Mouse (Mus musculus): ENCODE results near the gene Eif1. TPM values are rescaled to one million over a fixed set of nuclear protein-coding genes. Genes with fewer than 3 reads are reported as not detected.
"Not testable (repeated sequence)": the region's sequence is repeated elsewhere in the genome, so short reads cannot be mapped to it uniquely, and the experiment has no call there.

Gene Eif1
- polyA plus RNA-seq, 1 experiment from 2014 or later = 1,243 TPM

- Histone ChIP-seq H3K4me1 (replicated peaks; ENCODE audit: control insufficient read depth, insufficient read depth, low read length) (peaks cover 6% of the 10 kb centered on the region; the same call in 1 of the 2 replicates), H3K27me3 (replicated peaks; ENCODE audit: control insufficient read depth, insufficient read depth, low read length) (no peaks in the 10 kb centered on the region), H3K9me3 (ENCODE audit: control insufficient read depth, low read length) (no peaks in the 10 kb centered on the region), H3K36me3 (ENCODE audit: control insufficient read depth, insufficient read depth) (no peaks in the 10 kb centered on the region), H3K4me2 (ENCODE audit: low read length) (no peak overlapping the region), H3K9ac (replicated peaks; ENCODE audit: low read depth, low read length) (no peak overlapping the region), H3K27ac (ENCODE audit: low read length) (no peak overlapping the region), H3K4me3 (replicated peaks; ENCODE audit: low read length) (no peak overlapping the region)
- no peak for ATAC-seq
- 91% methylated on average over 5 of the region's 5 CpGs for WGBS
Measured at GRCm38 (mm10) chr11:100307900-100308299, 11.8 kb upstream of the Eif1 start.

GRCm38 (mm10) chr11:100308672-100309071 is 11.0 kb upstream of the Eif1 start:
- H3K9ac ChIP-seq (replicated peaks; ENCODE audit: low read depth, low read length); H3K9me3 ChIP-seq (ENCODE audit: control insufficient read depth, low read length); H3K4me1 ChIP-seq (replicated peaks; ENCODE audit: control insufficient read depth, insufficient read depth, low read length); H3K27me3 ChIP-seq (replicated peaks; ENCODE audit: control insufficient read depth, insufficient read depth, low read length); ATAC-seq; H3K36me3 ChIP-seq (ENCODE audit: control insufficient read depth, insufficient read depth); H3K4me2 ChIP-seq (ENCODE audit: low read length); H3K27ac ChIP-seq (ENCODE audit: low read length); H3K4me3 ChIP-seq (replicated peaks; ENCODE audit: low read length): not testable (repeated sequence)
- WGBS = 94% methylated on average over 5 of the region's 6 CpGs

- H3K27ac ChIP-seq (ENCODE audit: low read length) = no peak overlapping the region
- no peak for ATAC-seq
- no peaks in the 10 kb centered on the region for H3K27me3 ChIP-seq (replicated peaks; ENCODE audit: control insufficient read depth, insufficient read depth, low read length)
- no peaks in the 10 kb centered on the region for H3K9me3 ChIP-seq (ENCODE audit: control insufficient read depth, low read length)
- no peak overlapping the region for H3K4me3 ChIP-seq (replicated peaks; ENCODE audit: low read length)
- 87% methylated on average over 1 of the region's 1 CpGs for WGBS
- no peak overlapping the region for H3K9ac ChIP-seq (replicated peaks; ENCODE audit: low read depth, low read length)
- no peaks in the 10 kb centered on the region for H3K36me3 ChIP-seq (ENCODE audit: control insufficient read depth, insufficient read depth)
- H3K4me2 ChIP-seq (ENCODE audit: low read length) = no peak overlapping the region
- peaks cover 6% of the 10 kb centered on the region; the same call in 1 of the 2 replicates for H3K4me1 ChIP-seq (replicated peaks; ENCODE audit: control insufficient read depth, insufficient read depth, low read length)
Measured at GRCm38 (mm10) chr11:100311656-100312055, 8.0 kb upstream of the Eif1 start.

- WGBS = 24% methylated on average over 5 of the region's 5 CpGs
- no peaks in the 10 kb centered on the region for H3K36me3 ChIP-seq (ENCODE audit: control insufficient read depth, insufficient read depth)
Measured at GRCm38 (mm10) chr11:100312096-100312679, 7.5 kb upstream of the Eif1 start.

GRCm38 (mm10) chr11:100313424-100313823 is 6.3 kb upstream of the Eif1 start:
- peaks cover 6% of the 10 kb centered on the region; the same call in 1 of the 2 replicates for H3K4me1 ChIP-seq (replicated peaks; ENCODE audit: control insufficient read depth, insufficient read depth, low read length)
- no peak for ATAC-seq
- WGBS = 94% methylated on average over 6 of the region's 6 CpGs

More at GRCm38 (mm10) chr11:100312096-100312679, 7.5 kb upstream of the Eif1 start:
- Histone ChIP-seq H3K9ac (replicated peaks; ENCODE audit: low read depth, low read length) (no peak overlapping the region), H3K4me2 (ENCODE audit: low read length) (no peak overlapping the region), H3K27me3 (replicated peaks; ENCODE audit: control insufficient read depth, insufficient read depth, low read length) (no peaks in the 10 kb centered on the region), H3K4me1 (replicated peaks; ENCODE audit: control insufficient read depth, insufficient read depth, low read length) (peaks cover 6% of the 10 kb centered on the region; the same call in 1 of the 2 replicates), H3K27ac (ENCODE audit: low read length) (no peak overlapping the region), H3K4me3 (replicated peaks; ENCODE audit: low read length) (no peak overlapping the region), H3K9me3 (ENCODE audit: control insufficient read depth, low read length) (no peaks in the 10 kb centered on the region)
- ATAC-seq = no peak

GRCm38 (mm10) chr11:100315439-100315838 is 4.2 kb upstream of the Eif1 start:
- H3K27ac ChIP-seq (ENCODE audit: low read length) = no peak overlapping the region
- WGBS = 94% methylated on average over 5 of the region's 5 CpGs
- H3K36me3 ChIP-seq (ENCODE audit: control insufficient read depth, insufficient read depth) = no peaks in the 10 kb centered on the region
- no peaks in the 10 kb centered on the region for H3K27me3 ChIP-seq (replicated peaks; ENCODE audit: control insufficient read depth, insufficient read depth, low read length)
- H3K9me3 ChIP-seq (ENCODE audit: control insufficient read depth, low read length) = no peaks in the 10 kb centered on the region
- ATAC-seq = no peak
- H3K4me2 ChIP-seq (ENCODE audit: low read length) = no peak overlapping the region
- no peak overlapping the region for H3K4me3 ChIP-seq (replicated peaks; ENCODE audit: low read length)
- H3K4me1 ChIP-seq (replicated peaks; ENCODE audit: control insufficient read depth, insufficient read depth, low read length) = peaks cover 10% of the 10 kb centered on the region; the same call in 1 of the 2 replicates
- H3K9ac ChIP-seq (replicated peaks; ENCODE audit: low read depth, low read length) = no peak overlapping the region

More at GRCm38 (mm10) chr11:100313424-100313823, 6.3 kb upstream of the Eif1 start:
- H3K27ac ChIP-seq (ENCODE audit: low read length) = no peak overlapping the region
- H3K4me2 ChIP-seq (ENCODE audit: low read length) = no peak overlapping the region
- H3K36me3 ChIP-seq (ENCODE audit: control insufficient read depth, insufficient read depth) = no peaks in the 10 kb centered on the region
- H3K4me3 ChIP-seq (replicated peaks; ENCODE audit: low read length) = no peak overlapping the region
- H3K27me3 ChIP-seq (replicated peaks; ENCODE audit: control insufficient read depth, insufficient read depth, low read length) = no peaks in the 10 kb centered on the region
- H3K9me3 ChIP-seq (ENCODE audit: control insufficient read depth, low read length) = no peaks in the 10 kb centered on the region
- no peak overlapping the region for H3K9ac ChIP-seq (replicated peaks; ENCODE audit: low read depth, low read length)

- H3K27ac ChIP-seq (ENCODE audit: low read length) = no peak overlapping the region
- H3K27me3 ChIP-seq (replicated peaks; ENCODE audit: control insufficient read depth, insufficient read depth, low read length) = no peaks in the 10 kb centered on the region
- peaks cover 11% of the 10 kb centered on the region for H3K36me3 ChIP-seq (ENCODE audit: control insufficient read depth, insufficient read depth)
- no peak for ATAC-seq
- H3K4me3 ChIP-seq (replicated peaks; ENCODE audit: low read length) = no peak overlapping the region
- H3K4me1 ChIP-seq (replicated peaks; ENCODE audit: control insufficient read depth, insufficient read depth, low read length) = peaks cover 14% of the 10 kb centered on the region
- WGBS = 84% methylated on average over 6 of the region's 6 CpGs
- no peaks in the 10 kb centered on the region for H3K9me3 ChIP-seq (ENCODE audit: control insufficient read depth, low read length)
- no peak overlapping the region for H3K4me2 ChIP-seq (ENCODE audit: low read length)
- no peak overlapping the region for H3K9ac ChIP-seq (replicated peaks; ENCODE audit: low read depth, low read length)
Measured at GRCm38 (mm10) chr11:100317826-100318380, 1.8 kb upstream of the Eif1 start.

GRCm38 (mm10) chr11:100318529-100319451 is 895 bp upstream of the Eif1 start:
- H3K9me3 ChIP-seq (ENCODE audit: control insufficient read depth, low read length) = no peaks in the 10 kb centered on the region
- H3K4me3 ChIP-seq (replicated peaks; ENCODE audit: low read length) = peak overlapping the region; percentile 49
- 85% methylated on average over 10 of the region's 10 CpGs for WGBS
- H3K27ac ChIP-seq (ENCODE audit: low read length) = peak overlapping the region; percentile 88
- H3K27me3 ChIP-seq (replicated peaks; ENCODE audit: control insufficient read depth, insufficient read depth, low read length) = no peaks in the 10 kb centered on the region
- H3K9ac ChIP-seq (replicated peaks; ENCODE audit: low read depth, low read length) = peak overlapping the region; percentile 54
- H3K36me3 ChIP-seq (ENCODE audit: control insufficient read depth, insufficient read depth) = peaks cover 11% of the 10 kb centered on the region
- peak; percentile 1; the same call in 1 of the 2 replicates for ATAC-seq
- peaks cover 14% of the 10 kb centered on the region for H3K4me1 ChIP-seq (replicated peaks; ENCODE audit: control insufficient read depth, insufficient read depth, low read length)
- peak overlapping the region; percentile 73 for H3K4me2 ChIP-seq (ENCODE audit: low read length)

- H3K27me3 ChIP-seq (replicated peaks; ENCODE audit: control insufficient read depth, insufficient read depth, low read length) = no peaks in the 10 kb centered on the region
- under 1% methylated on average over 40 of the region's 40 CpGs for WGBS
- ATAC-seq = peak; percentile 87
- H3K27ac ChIP-seq (ENCODE audit: low read length) = peak overlapping the region; percentile 98
- no peaks in the 10 kb centered on the region for H3K9me3 ChIP-seq (ENCODE audit: control insufficient read depth, low read length)
- peaks cover 14% of the 10 kb centered on the region for H3K4me1 ChIP-seq (replicated peaks; ENCODE audit: control insufficient read depth, insufficient read depth, low read length)
- H3K36me3 ChIP-seq (ENCODE audit: control insufficient read depth, insufficient read depth) = peaks cover 11% of the 10 kb centered on the region
- H3K4me2 ChIP-seq (ENCODE audit: low read length) = peak overlapping the region; percentile 78
- H3K4me3 ChIP-seq (replicated peaks; ENCODE audit: low read length) = peak overlapping the region; percentile 84
- H3K9ac ChIP-seq (replicated peaks; ENCODE audit: low read depth, low read length) = peak overlapping the region; percentile 95
Measured at GRCm38 (mm10) chr11:100320172-100320630, 516 bp downstream of the Eif1 start.

All from forebrain, embryonic 16.5 days (tissue).